Mouse (Mus musculus) heart, embryonic 11.5 days (tissue): ENCODE measurements at regions not wholly inside any gene's neighbourhood (a gene's known extent, or its start where the extent isn't known, plus 50 kb on each side); places are given as distances from the start of the nearest gene placed in this dataset.

Experiments used
- ATAC-seq: fragments of 200-750 bp; cut with Nextera tagmentation; replicated peaks from 2 replicates; pipeline ENCODE4 v1.8.0; 2017; ENCODE audit warnings: moderate library complexity; ENCODE audit not compliant: insufficient number of reproducible peaks, low FRiP score, low TSS enrichment
- H3K27ac ChIP-seq: fragments of 300-500 bp; sonication (generic); 2 replicates; pipeline ENCODE4 v1.5.1; 2014; ENCODE audit warnings: mild to moderate bottlenecking, low read depth, low read length
- H3K27me3 ChIP-seq: fragments of 300-500 bp; sonication (generic); 2 replicates; pipeline ENCODE4 v1.6.1; 2014; ENCODE audit warnings: mild to moderate bottlenecking, low read length, mixed read lengths; ENCODE audit not compliant: control insufficient read depth, insufficient read depth
- H3K36me3 ChIP-seq: fragments of 300-500 bp; sonication (generic); 2 replicates; pipeline ENCODE4 v1.6.1; 2014; ENCODE audit warnings: mild to moderate bottlenecking, low read length, moderate library complexity, mixed read lengths; ENCODE audit not compliant: control insufficient read depth, insufficient read depth
- H3K4me1 ChIP-seq: fragments of 300-500 bp; sonication (generic); 2 replicates; pipeline ENCODE4 v1.6.1; 2014; ENCODE audit warnings: low read length; ENCODE audit not compliant: control insufficient read depth, insufficient read depth
- H3K4me2 ChIP-seq: fragments of 300-500 bp; sonication (generic); 2 replicates; pipeline ENCODE4 v1.6.1; 2014; ENCODE audit warnings: mild to moderate bottlenecking, moderate library complexity
- H3K4me3 ChIP-seq: fragments of 300-500 bp; sonication (generic); 2 replicates; pipeline ENCODE4 v1.5.1; 2014; ENCODE audit warnings: low read depth, low read length
- H3K9ac ChIP-seq: fragments of 300-500 bp; sonication (generic); 2 replicates; pipeline ENCODE4 v1.6.1; 2014; ENCODE audit warnings: mild to moderate bottlenecking, low read depth, low read length, moderate library complexity
- H3K9me3 ChIP-seq: fragments of 300-500 bp; sonication (generic); replicated peaks from 2 replicates; pipeline ENCODE4 v1.6.1; 2016; ENCODE audit warnings: low read length; ENCODE audit not compliant: control insufficient read depth
- WGBS: fragments of 180-500 bp; shearing (Covaris S2); extraction: QIAGEN DNeasy Blood & Tissue Kit; methylation state at CpG from one replicate; pipeline ENCODE4 v1.1.7; 2014; ENCODE audit not compliant: insufficient replicate concordance; 5-methylcytosine and 5-hydroxymethylcytosine counted together

- no peak overlapping the region for H3K4me3 ChIP-seq
- no peak overlapping the region for H3K9ac ChIP-seq
- no peak overlapping the region for H3K27ac ChIP-seq
- no peaks in the 10 kb centered on the region for H3K36me3 ChIP-seq
- no peaks in the 10 kb centered on the region for H3K27me3 ChIP-seq
- H3K4me1 ChIP-seq: no peaks in the 10 kb centered on the region
- H3K9me3 ChIP-seq: no peaks in the 10 kb centered on the region
- no peak overlapping the region for H3K4me2 ChIP-seq
- ATAC-seq: no peak
These were observed 611.9 kb downstream of the A830018L16Rik start for GRCm38 (mm10) chr1:12025791-12026190.

- no peaks in the 10 kb centered on the region for H3K4me1 ChIP-seq
- no peak for ATAC-seq
These were observed 613.5 kb downstream of the A830018L16Rik start for GRCm38 (mm10) chr1:12027442-12027841.

GRCm38 (mm10) chr1:12028074-12028473, 614.2 kb downstream of the A830018L16Rik start:
- H3K9ac ChIP-seq: no peak overlapping the region
- H3K4me3 ChIP-seq: no peak overlapping the region
- no peaks in the 10 kb centered on the region for H3K36me3 ChIP-seq
- WGBS: 80% methylated on average over 4 of the region's 4 CpGs
- no peak for ATAC-seq
- H3K9me3 ChIP-seq: no peaks in the 10 kb centered on the region
- H3K4me1 ChIP-seq: no peaks in the 10 kb centered on the region
- no peak overlapping the region for H3K27ac ChIP-seq
- H3K4me2 ChIP-seq: no peak overlapping the region
- no peaks in the 10 kb centered on the region for H3K27me3 ChIP-seq

More at GRCm38 (mm10) chr1:12027442-12027841, 613.5 kb downstream of the A830018L16Rik start:
- no peak overlapping the region for H3K9ac ChIP-seq
- no peak overlapping the region for H3K4me3 ChIP-seq
- no peak overlapping the region for H3K4me2 ChIP-seq
- no peak overlapping the region for H3K27ac ChIP-seq
- no peaks in the 10 kb centered on the region for H3K27me3 ChIP-seq
- H3K36me3 ChIP-seq: no peaks in the 10 kb centered on the region
- 82% methylated on average over 2 of the region's 2 CpGs for WGBS
- no peaks in the 10 kb centered on the region for H3K9me3 ChIP-seq

- Histone ChIP-seq H3K27ac (no peak overlapping the region), H3K9ac (no peak overlapping the region), H3K9me3 (no peaks in the 10 kb centered on the region), H3K4me2 (no peak overlapping the region), H3K4me3 (no peak overlapping the region), H3K27me3 (no peaks in the 10 kb centered on the region), H3K4me1 (no peaks in the 10 kb centered on the region), H3K36me3 (no peaks in the 10 kb centered on the region)
- no peak for ATAC-seq
- WGBS: 60% methylated on average over 8 of the region's 8 CpGs
These were observed 638.1 kb downstream of the A830018L16Rik start for GRCm38 (mm10) chr1:12051931-12052482.

- H3K27me3 ChIP-seq: no peaks in the 10 kb centered on the region
- 53% methylated on average over 3 of the region's 3 CpGs for WGBS
- no peaks in the 10 kb centered on the region for H3K36me3 ChIP-seq
- H3K9ac ChIP-seq: no peak overlapping the region
- no peaks in the 10 kb centered on the region for H3K4me1 ChIP-seq
- H3K4me2 ChIP-seq: no peak overlapping the region
- H3K9me3 ChIP-seq: no peaks in the 10 kb centered on the region
- ATAC-seq: no peak
- no peak overlapping the region for H3K4me3 ChIP-seq
- H3K27ac ChIP-seq: no peak overlapping the region
These were observed 642.1 kb downstream of the A830018L16Rik start for GRCm38 (mm10) chr1:12055865-12056560.

GRCm38 (mm10) chr1:12065016-12065513, 651.2 kb downstream of the A830018L16Rik start:
- ATAC-seq: no peak
- Histone ChIP-seq H3K9ac (no peak overlapping the region), H3K36me3 (no peaks in the 10 kb centered on the region), H3K4me1 (no peaks in the 10 kb centered on the region), H3K4me2 (no peak overlapping the region), H3K27me3 (no peaks in the 10 kb centered on the region), H3K4me3 (no peak overlapping the region), H3K9me3 (no peaks in the 10 kb centered on the region), H3K27ac (no peak overlapping the region)
- WGBS: 90% methylated on average over 6 of the region's 6 CpGs

GRCm38 (mm10) chr1:12092564-12093504, 678.9 kb downstream of the A830018L16Rik start:
- Histone ChIP-seq H3K27ac (no peak overlapping the region), H3K9ac (no peak overlapping the region), H3K4me1 (no peaks in the 10 kb centered on the region), H3K36me3 (no peaks in the 10 kb centered on the region), H3K4me3 (no peak overlapping the region), H3K27me3 (no peaks in the 10 kb centered on the region), H3K4me2 (no peak overlapping the region), H3K9me3 (no peaks in the 10 kb centered on the region)
- no peak for ATAC-seq
- WGBS: 73% methylated on average over 1 of the region's 1 CpGs

- Histone ChIP-seq H3K4me2 (no peak overlapping the region), H3K36me3 (no peaks in the 10 kb centered on the region), H3K27me3 (no peaks in the 10 kb centered on the region), H3K4me3 (no peak overlapping the region), H3K9me3 (no peaks in the 10 kb centered on the region), H3K27ac (no peak overlapping the region), H3K4me1 (no peaks in the 10 kb centered on the region), H3K9ac (no peak overlapping the region)
- ATAC-seq: no peak
These were observed 701.3 kb downstream of the A830018L16Rik start for GRCm38 (mm10) chr1:12115041-12115828.
